In genomic region chr3:142647836-142648235, GRCm38 (mm10) we compare ENCODE assay signal across 3 mouse cellular contexts. TPM values are rescaled to one million over a fixed set of nuclear protein-coding genes. Genes with fewer than 3 reads are reported as not detected.
"Had no signal": no experiment of that assay in that cellular context is flagged by ENCODE, and none has a peak within 500 bp of the region (broad histone marks: within the 10 kb centered on the region; RNA-seq: fewer than 3 reads in every experiment).

No protein-coding gene starts in this region.

RNA-seq across cellular contexts. Expression of gene Gbp2b, which starts 53.2 kb away (rescaled TPM):
- total RNA-seq: left cerebral cortex, adult 2 months; left cerebral cortex, postnatal 14 days; megakaryocyte-erythroid progenitor cell, adult 5-6 weeks had no signal
